Mouse (Mus musculus): ENCODE results near the gene Dnajc4.

- TF ChIP-seq POLR2A (IDR thresholded peaks at IDR 0.05; ENCODE audit: insufficient read depth, low read depth, low read length), result no peak
- TF ChIP-seq CTCF (IDR thresholded peaks at IDR 0.05), result no peak
- no peak for TF ChIP-seq EP300 (IDR thresholded peaks at IDR 0.05; ENCODE audit: insufficient read depth, low read depth, low read length)
These were observed 3.1 kb upstream of the Dnajc4 start for GRCm38 (mm10) chr19:6995255-6995991.
